Mouse (Mus musculus) neural tube, embryonic 14.5 days (tissue): ENCODE results near the gene N4bp3. TPM values are rescaled to one million over a fixed set of nuclear protein-coding genes. Genes with fewer than 3 reads are reported as not detected.

Experiments
- ATAC-seq: fragments of 200-750 bp; cut with Nextera tagmentation; 2 replicates; pipeline ENCODE4 v1.8.0; 2017; ENCODE audit warnings: low read depth, mild to moderate bottlenecking, moderate TSS enrichment, moderate library complexity
- H3K27ac ChIP-seq: fragments of 300-500 bp; sonication (generic); 2 replicates; pipeline ENCODE4 v1.5.1; 2014; ENCODE audit warnings: low read depth, mild to moderate bottlenecking, control low read depth, low read length, moderate library complexity, mixed read lengths
- H3K27me3 ChIP-seq: fragments of 300-500 bp; sonication (generic); 2 replicates; pipeline ENCODE4 v1.6.1; 2014; ENCODE audit warnings: low read length; ENCODE audit not compliant: control insufficient read depth, insufficient read depth
- H3K36me3 ChIP-seq: fragments of 300-500 bp; sonication (generic); 2 replicates; pipeline ENCODE4 v1.6.1; 2014; ENCODE audit warnings: low read length, mixed read lengths; ENCODE audit not compliant: control insufficient read depth, insufficient read depth
- H3K4me1 ChIP-seq: fragments of 300-500 bp; sonication (generic); 2 replicates; pipeline ENCODE4 v1.6.1; 2014; ENCODE audit warnings: low read length; ENCODE audit not compliant: control insufficient read depth, insufficient read depth
- H3K4me2 ChIP-seq: fragments of 300-500 bp; sonication (generic); 2 replicates; pipeline ENCODE4 v1.6.1; 2014; ENCODE audit warnings: mild to moderate bottlenecking, low read depth, low read length, control low read depth
- H3K4me3 ChIP-seq: fragments of 300-500 bp; sonication (generic); 2 replicates; pipeline ENCODE4 v1.5.1; 2014; ENCODE audit warnings: low read depth, low read length, control low read depth, mixed read lengths
- H3K9ac ChIP-seq: fragments of 300-500 bp; sonication (generic); replicated peaks from 2 replicates; pipeline ENCODE4 v1.6.1; 2014; ENCODE audit warnings: low read depth, mild to moderate bottlenecking, control low read depth, low read length, mixed read lengths
- H3K9me3 ChIP-seq: fragments of 300-500 bp; sonication (generic); 2 replicates; pipeline ENCODE4 v1.6.1; 2016; ENCODE audit warnings: low read length; ENCODE audit not compliant: control insufficient read depth
- WGBS: fragments of 180-500 bp; shearing (Covaris S2); extraction: QIAGEN DNeasy Blood & Tissue Kit; methylation state at CpG from one replicate; pipeline ENCODE4 v1.1.7; 2014; 5-methylcytosine and 5-hydroxymethylcytosine counted together
- polyA plus RNA-seq: library from polyadenylated mRNA; unstranded; fragments of >200 nt; fragmentation: Nextera tagmentation; extraction: Ambion mirVana; gene quantifications from 2 replicates; pipeline ENCODE4 v1.2.1, GENCODE M21; 2014

The N4bp3 gene
- polyA plus RNA-seq, 1 experiment from 2014 or later, result 17.7 TPM

DNA sequence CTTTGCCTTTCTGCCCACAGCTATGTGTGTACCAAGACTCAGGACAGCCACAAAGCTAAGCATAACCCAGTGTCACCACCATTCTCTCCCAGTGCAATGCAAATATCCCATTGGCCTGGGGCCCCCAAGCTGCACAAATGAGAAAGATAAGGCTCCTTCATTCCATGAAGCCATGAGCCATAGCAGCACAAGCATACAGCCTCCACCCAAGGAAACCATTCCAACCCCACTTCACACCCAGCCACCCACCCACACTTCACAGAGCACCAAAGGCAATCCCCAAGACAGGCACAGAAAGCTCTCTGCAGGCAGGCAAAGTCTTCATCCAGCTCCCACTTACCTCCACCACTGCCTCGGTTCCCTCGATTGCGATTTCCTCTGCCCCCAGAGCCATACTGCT is 48.4 kb downstream of the N4bp3 start:
- no peak overlapping the region for H3K27ac ChIP-seq
- H3K4me3 ChIP-seq, result no peak overlapping the region
- H3K36me3 ChIP-seq, result peaks cover 80% of the 10 kb centered on the region
- H3K9ac ChIP-seq, result no peak overlapping the region
- no peaks in the 10 kb centered on the region for H3K9me3 ChIP-seq
- no peak for ATAC-seq
- H3K4me1 ChIP-seq, result peaks cover 11% of the 10 kb centered on the region
- WGBS, result 88% methylated on average over 3 of the region's 3 CpGs
- no peaks in the 10 kb centered on the region for H3K27me3 ChIP-seq
- H3K4me2 ChIP-seq, result no peak overlapping the region

DNA sequence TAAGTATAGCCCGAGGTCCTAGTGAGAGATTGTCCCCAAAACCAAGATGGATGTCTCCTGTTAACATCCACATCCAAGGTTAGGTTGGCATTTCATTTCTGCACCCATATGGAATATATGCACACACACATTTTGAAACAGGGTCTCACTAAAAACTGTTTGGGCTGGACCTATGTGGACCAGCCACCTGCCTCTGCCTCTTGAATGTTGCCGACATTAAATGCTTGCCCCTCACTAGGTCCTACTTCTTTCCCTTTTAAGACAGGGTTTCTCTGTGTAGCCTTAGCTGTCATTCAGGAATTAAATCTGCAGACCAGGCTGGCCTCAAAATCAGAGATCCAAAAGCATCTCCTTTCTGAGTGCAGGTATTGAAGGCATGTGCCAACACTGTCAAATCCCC is 53.1 kb downstream of the N4bp3 start:
- Histone ChIP-seq H3K9ac (no peak overlapping the region), H3K27ac (no peak overlapping the region), H3K4me1 (no peaks in the 10 kb centered on the region), H3K4me2 (no peak overlapping the region), H3K9me3 (no peaks in the 10 kb centered on the region), H3K27me3 (no peaks in the 10 kb centered on the region), H3K36me3 (peaks cover 90% of the 10 kb centered on the region), H3K4me3 (no peak overlapping the region)
- 71% methylated on average over 2 of the region's 2 CpGs for WGBS
- no peak for ATAC-seq

DNA sequence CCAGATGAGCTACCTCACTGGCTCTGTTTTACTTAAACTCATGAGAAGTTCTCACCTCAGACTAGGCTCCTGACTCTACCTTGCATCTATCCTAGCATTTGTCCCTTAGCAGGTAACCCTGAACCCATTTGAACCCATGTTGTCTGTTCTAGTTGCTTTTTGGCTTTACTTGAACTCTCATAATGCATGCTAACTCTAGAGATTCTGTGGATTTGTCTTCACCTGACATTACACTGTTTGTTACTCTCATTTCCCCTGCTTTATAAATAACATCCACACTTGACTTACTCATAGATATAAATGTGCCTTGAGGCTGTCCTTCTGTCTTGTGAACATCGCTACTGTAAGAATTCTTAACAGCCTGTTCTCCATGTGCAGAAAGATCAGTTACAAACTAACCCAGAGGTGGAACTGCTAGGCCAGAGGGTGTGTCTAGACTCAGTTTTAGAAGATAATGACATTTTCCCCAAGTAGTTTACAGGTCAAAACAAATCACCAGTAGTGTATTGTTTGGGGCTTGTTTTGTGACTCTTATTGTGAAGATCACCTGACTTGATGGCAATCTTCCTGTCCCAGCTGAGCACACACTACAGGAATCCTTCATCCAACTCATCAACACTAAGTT is 55.1 kb downstream of the N4bp3 start:
- H3K9ac ChIP-seq, result no peak overlapping the region
- no peak overlapping the region for H3K4me3 ChIP-seq
- no peaks in the 10 kb centered on the region for H3K9me3 ChIP-seq
- no peak for ATAC-seq
- no peak overlapping the region for H3K4me2 ChIP-seq
- no peak overlapping the region for H3K27ac ChIP-seq
- no peaks in the 10 kb centered on the region for H3K27me3 ChIP-seq
- no peaks in the 10 kb centered on the region for H3K4me1 ChIP-seq
- peaks cover 81% of the 10 kb centered on the region for H3K36me3 ChIP-seq
- WGBS, result 91% methylated on average over 1 of the region's 1 CpGs

DNA sequence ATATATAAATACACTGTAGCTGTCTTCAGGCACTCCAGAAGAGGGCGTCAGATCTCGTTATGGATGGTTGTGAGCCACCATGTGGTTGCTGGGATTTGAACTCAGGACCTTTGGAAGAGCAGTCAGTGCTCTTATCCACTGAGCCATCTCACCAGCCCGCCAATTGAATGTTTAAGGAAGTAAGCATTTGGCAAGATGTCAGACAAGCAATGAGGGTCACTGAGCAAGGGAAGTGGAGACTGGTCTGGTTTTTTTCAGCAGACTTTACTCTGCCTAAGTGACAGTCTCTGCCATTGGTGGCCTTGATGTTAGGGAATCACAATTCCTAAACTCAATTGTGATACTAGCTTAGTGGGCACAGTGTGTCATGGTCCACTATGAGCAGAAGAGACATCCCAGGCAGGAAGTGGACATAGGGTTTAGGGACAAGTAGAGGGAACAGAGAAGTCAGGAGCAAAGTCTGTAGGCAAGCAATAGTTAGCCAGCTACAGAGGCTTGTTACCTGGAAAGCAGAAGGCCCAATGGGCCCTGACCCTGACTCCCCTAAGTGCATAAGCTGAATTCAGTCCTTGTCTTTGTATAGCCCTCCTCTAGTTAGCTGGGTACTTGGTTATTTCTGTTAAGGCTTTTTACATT is 55.8 kb downstream of the N4bp3 start:
- H3K36me3 ChIP-seq, result peaks cover 75% of the 10 kb centered on the region

DNA sequence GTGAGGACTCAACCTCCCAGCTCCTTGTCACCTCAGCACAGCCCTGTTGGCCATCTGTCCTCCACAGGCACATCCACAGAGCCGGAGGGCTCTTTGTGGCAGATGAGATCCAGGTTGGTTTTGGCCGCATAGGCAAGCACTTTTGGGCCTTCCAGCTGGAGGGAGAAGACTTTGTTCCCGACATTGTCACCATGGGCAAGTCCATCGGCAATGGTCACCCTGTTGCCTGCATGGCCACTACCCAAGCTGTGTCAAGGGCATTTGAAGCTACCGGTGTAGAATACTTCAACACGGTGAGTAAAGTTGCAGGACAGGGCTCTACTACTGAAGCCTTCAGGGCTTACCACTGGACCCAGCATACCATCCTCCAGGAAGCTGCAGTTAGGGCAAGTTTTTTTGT is 56.8 kb downstream of the N4bp3 start:
- H3K4me2 ChIP-seq, result no peak overlapping the region
- no peak overlapping the region for H3K4me3 ChIP-seq
- ATAC-seq, result no peak
- H3K27me3 ChIP-seq, result no peaks in the 10 kb centered on the region
- peaks cover 67% of the 10 kb centered on the region for H3K36me3 ChIP-seq
- no peak overlapping the region for H3K9ac ChIP-seq
- no peaks in the 10 kb centered on the region for H3K4me1 ChIP-seq
- H3K9me3 ChIP-seq, result no peaks in the 10 kb centered on the region
- no peak overlapping the region for H3K27ac ChIP-seq
- WGBS, result 95% methylated on average over 6 of the region's 6 CpGs

More for the DNA sequence above, 55.8 kb downstream of the N4bp3 start:
- Histone ChIP-seq H3K4me2 (no peak overlapping the region), H3K9ac (no peak overlapping the region), H3K4me3 (no peak overlapping the region), H3K4me1 (no peaks in the 10 kb centered on the region), H3K27me3 (no peaks in the 10 kb centered on the region), H3K9me3 (no peaks in the 10 kb centered on the region), H3K27ac (no peak overlapping the region)
- 90% methylated on average over 3 of the region's 3 CpGs for WGBS
- no peak for ATAC-seq

DNA sequence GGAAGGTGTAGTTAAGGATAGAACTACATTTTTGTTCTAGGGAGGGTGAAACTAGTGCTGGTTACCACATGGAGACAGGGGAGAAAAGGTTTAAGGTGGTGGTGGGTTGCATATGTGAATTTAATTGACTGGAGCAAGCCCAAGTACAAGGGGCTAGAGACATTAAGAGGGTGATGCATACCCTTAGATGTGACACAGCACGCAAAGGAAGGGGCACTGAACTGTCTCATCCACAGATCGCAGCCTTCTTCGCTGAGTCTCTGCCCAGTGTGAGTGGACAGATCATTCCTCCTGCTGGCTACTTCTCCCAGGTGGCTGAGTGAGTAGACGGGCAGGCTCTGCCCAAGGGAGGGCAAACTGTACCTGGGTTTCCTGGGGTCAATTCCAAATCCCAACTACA is 57.3 kb downstream of the N4bp3 start:
- Histone ChIP-seq H3K27ac (no peak overlapping the region), H3K27me3 (no peaks in the 10 kb centered on the region), H3K4me1 (no peaks in the 10 kb centered on the region), H3K4me3 (no peak overlapping the region), H3K9ac (no peak overlapping the region), H3K4me2 (no peak overlapping the region), H3K36me3 (peaks cover 66% of the 10 kb centered on the region), H3K9me3 (no peaks in the 10 kb centered on the region)
- ATAC-seq, result no peak
- WGBS, result 96% methylated on average over 4 of the region's 4 CpGs

Other genes starting within 250 kb of the N4bp3 start
- gene Phykpl, start 66.1 kb downstream of the N4bp3 start, polyA plus RNA-seq, result 9.9 and 11.7 TPM in 2 replicates
- 329 and 397 TPM in 2 replicates for gene Hnrnpab, start 44.0 kb downstream of the N4bp3 start, polyA plus RNA-seq
- 104 and 112 TPM in 2 replicates for gene Nhp2, start 31.1 kb downstream of the N4bp3 start, polyA plus RNA-seq
- 81.8 and 93.5 TPM in 2 replicates for gene Rmnd5b, start 14.9 kb downstream of the N4bp3 start, polyA plus RNA-seq
- gene D930048N14Rik, start 112 bp upstream of the N4bp3 start, polyA plus RNA-seq, result 1.7 and 1.8 TPM in 2 replicates
- gene 0610009B22Rik, start 38.0 kb upstream of the N4bp3 start, polyA plus RNA-seq, result 103 and 115 TPM in 2 replicates
- gene Sec24a, start 112.8 kb upstream of the N4bp3 start, polyA plus RNA-seq, result 21.1 and 22.8 TPM in 2 replicates
- gene Sar1b, start 112.8 kb upstream of the N4bp3 start, polyA plus RNA-seq, result 228 and 250 TPM in 2 replicates
- 0.44 and 0.52 TPM in 2 replicates for gene Jade2, start 206.8 kb upstream of the N4bp3 start, polyA plus RNA-seq